Mouse (Mus musculus) testis, adult 2 months (tissue): ENCODE measurements around the gene Pik3r1.

Experiments
- CTCF ChIP-seq: fragments of 200-500 bp; IDR thresholded peaks from 2 replicates; pipeline ENCODE4 v1.5.1; 2012; ENCODE audit warnings: low read depth, mild to moderate bottlenecking, inconsistent platforms, low read length, moderate library complexity; ENCODE audit not compliant: control insufficient read depth, insufficient read depth, insufficient replicate concordance
- POLR2A ChIP-seq: fragments of 200-500 bp; IDR thresholded peaks from 2 replicates; pipeline ENCODE4 v1.6.1; 2012; ENCODE audit warnings: low read depth, mild to moderate bottlenecking, inconsistent platforms, low read length, moderate library complexity; ENCODE audit not compliant: control insufficient read depth

- TF ChIP-seq POLR2A (no peak), CTCF (no peak)
These were observed 594 bp upstream of the Pik3r1 start for GRCm38 (mm10) chr13:101768630-101768991.
